Mouse (Mus musculus): Measurements from ENCODE around the gene Gcnt1. TPM values are rescaled to one million over a fixed set of nuclear protein-coding genes. Genes with fewer than 3 reads are reported as not detected.

Gene Gcnt1
- polyA plus RNA-seq, 1 experiment: 1.9 TPM

- Histone ChIP-seq H3K4me1 (ENCODE audit: control insufficient read depth, insufficient read depth, low read length) (no peaks in the 10 kb centered on the region), H3K27ac (ENCODE audit: insufficient read depth, low read length) (no peak overlapping the region), H3K4me3 (ENCODE audit: insufficient read depth, low read length) (peak overlapping the region; percentile 23)
- TF ChIP-seq POLR2A (IDR thresholded peaks at IDR 0.05; ENCODE audit: extremely low read depth, insufficient read depth, low read length) (no peak), CTCF (IDR thresholded peaks at IDR 0.05; ENCODE audit: extremely low read depth, insufficient read depth, low read length) (no peak)
These were observed 16.4 kb downstream of the Gcnt1 start for GRCm38 (mm10) chr19:17355950-17356867.

DNA sequence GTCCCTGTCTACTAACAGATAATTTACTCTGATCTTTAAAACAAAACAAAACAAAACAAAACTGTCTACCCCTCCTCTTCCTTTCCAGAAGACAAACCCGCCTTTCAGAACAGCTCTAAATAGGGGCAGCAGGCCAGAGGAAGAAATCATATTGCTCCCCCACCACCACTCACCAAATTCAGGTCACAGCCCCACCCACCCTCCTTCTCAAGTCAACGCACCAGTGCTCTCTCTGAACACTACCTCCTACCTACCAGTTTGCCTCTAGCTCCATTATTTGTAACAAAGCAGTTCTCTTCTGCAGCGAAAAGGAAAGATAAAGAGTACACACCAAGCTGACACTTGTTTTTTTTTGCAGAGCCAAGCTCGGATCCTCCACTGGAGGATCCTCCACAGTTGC is 17.3 kb downstream of the Gcnt1 start:
- no peak overlapping the region for H3K27ac ChIP-seq (ENCODE audit: insufficient read depth, low read length)
- H3K4me3 ChIP-seq (ENCODE audit: insufficient read depth, low read length): no peak overlapping the region
- no peak for TF ChIP-seq CTCF (IDR thresholded peaks at IDR 0.05; ENCODE audit: extremely low read depth, insufficient read depth, low read length)
- TF ChIP-seq POLR2A (IDR thresholded peaks at IDR 0.05; ENCODE audit: extremely low read depth, insufficient read depth, low read length): no peak
- H3K4me1 ChIP-seq (ENCODE audit: control insufficient read depth, insufficient read depth, low read length): no peaks in the 10 kb centered on the region

- Histone ChIP-seq H3K27ac (ENCODE audit: insufficient read depth, low read length) (no peak overlapping the region), H3K4me1 (ENCODE audit: control insufficient read depth, insufficient read depth, low read length) (no peaks in the 10 kb centered on the region), H3K4me3 (ENCODE audit: insufficient read depth, low read length) (no peak overlapping the region)
- TF ChIP-seq CTCF (IDR thresholded peaks at IDR 0.05; ENCODE audit: extremely low read depth, insufficient read depth, low read length) (no peak), POLR2A (IDR thresholded peaks at IDR 0.05; ENCODE audit: extremely low read depth, insufficient read depth, low read length) (no peak)
These were observed 17.8 kb downstream of the Gcnt1 start for GRCm38 (mm10) chr19:17354797-17355196.

DNA sequence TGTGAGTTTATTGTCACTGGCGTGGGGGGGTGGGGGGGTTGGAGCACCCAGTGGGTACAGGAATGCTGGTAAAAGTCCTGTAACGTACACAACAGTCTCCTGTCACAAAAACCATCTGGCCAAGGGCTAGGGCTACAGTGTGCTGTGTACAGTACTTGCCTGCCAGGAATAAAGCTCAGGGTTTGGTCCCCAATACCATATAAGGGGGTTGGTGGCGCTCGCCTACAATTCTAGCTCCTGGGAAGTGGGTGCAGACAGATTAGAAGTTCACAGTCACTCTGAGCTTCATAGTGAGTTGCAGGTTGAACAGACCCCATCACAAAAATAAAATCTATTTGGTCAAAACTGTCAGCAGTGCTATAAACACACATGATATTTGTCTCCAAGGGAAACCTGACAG is 18.3 kb downstream of the Gcnt1 start:
- no peak for TF ChIP-seq POLR2A (IDR thresholded peaks at IDR 0.05; ENCODE audit: extremely low read depth, insufficient read depth, low read length)
- TF ChIP-seq CTCF (IDR thresholded peaks at IDR 0.05; ENCODE audit: extremely low read depth, insufficient read depth, low read length): no peak
- Histone ChIP-seq H3K4me1 (ENCODE audit: control insufficient read depth, insufficient read depth, low read length) (no peaks in the 10 kb centered on the region), H3K27ac (ENCODE audit: insufficient read depth, low read length) (no peak overlapping the region), H3K4me3 (ENCODE audit: insufficient read depth, low read length) (no peak overlapping the region)

DNA sequence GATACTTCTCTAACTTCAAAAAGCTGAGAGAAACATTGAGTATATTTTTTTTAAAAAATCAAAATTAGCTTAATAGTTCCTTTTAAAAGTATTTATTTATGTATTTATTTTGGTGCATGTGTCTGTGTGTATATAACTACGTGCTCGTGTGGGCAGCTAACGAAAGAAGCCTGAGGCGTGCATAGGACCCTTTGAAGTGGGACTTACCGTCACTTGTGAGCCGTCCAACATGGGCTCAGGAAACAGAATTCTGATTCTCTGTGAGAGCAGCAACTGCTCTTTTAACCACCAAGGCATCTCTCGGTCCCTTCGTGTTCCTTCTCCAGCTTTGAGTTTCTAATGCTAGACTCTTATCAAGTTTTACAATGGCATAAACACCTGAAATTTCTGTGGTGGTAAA is 18.9 kb downstream of the Gcnt1 start:
- no peak for TF ChIP-seq CTCF (IDR thresholded peaks at IDR 0.05; ENCODE audit: extremely low read depth, insufficient read depth, low read length)
- no peak for TF ChIP-seq POLR2A (IDR thresholded peaks at IDR 0.05; ENCODE audit: extremely low read depth, insufficient read depth, low read length)
- Histone ChIP-seq H3K4me1 (ENCODE audit: control insufficient read depth, insufficient read depth, low read length) (no peaks in the 10 kb centered on the region), H3K27ac (ENCODE audit: insufficient read depth, low read length) (no peak overlapping the region), H3K4me3 (ENCODE audit: insufficient read depth, low read length) (no peak overlapping the region)

DNA sequence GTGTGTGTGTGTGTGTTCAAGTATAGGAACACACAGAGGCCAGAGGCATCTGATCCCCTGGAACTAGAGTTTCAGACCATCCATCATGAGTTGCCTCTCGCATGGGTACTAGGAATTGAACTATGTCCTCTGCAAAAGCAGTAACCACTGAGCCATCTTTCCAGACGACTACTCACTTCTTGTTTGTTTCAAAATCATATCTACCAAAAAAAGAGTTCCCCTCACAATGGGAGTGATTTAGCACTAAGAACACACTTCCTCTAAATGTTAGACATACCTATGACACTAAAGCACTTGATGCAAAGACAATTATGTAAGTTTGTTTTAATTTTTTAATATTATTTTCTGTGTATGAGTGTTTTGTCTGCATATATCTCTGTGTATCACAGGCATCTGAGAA is 24.8 kb downstream of the Gcnt1 start:
- no peak overlapping the region for H3K4me3 ChIP-seq (ENCODE audit: insufficient read depth, low read length)
- no peaks in the 10 kb centered on the region for H3K4me1 ChIP-seq (ENCODE audit: control insufficient read depth, insufficient read depth, low read length)
- H3K27ac ChIP-seq (ENCODE audit: insufficient read depth, low read length): no peak overlapping the region
- TF ChIP-seq POLR2A (IDR thresholded peaks at IDR 0.05; ENCODE audit: extremely low read depth, insufficient read depth, low read length): no peak
- TF ChIP-seq CTCF (IDR thresholded peaks at IDR 0.05; ENCODE audit: extremely low read depth, insufficient read depth, low read length): no peak

DNA sequence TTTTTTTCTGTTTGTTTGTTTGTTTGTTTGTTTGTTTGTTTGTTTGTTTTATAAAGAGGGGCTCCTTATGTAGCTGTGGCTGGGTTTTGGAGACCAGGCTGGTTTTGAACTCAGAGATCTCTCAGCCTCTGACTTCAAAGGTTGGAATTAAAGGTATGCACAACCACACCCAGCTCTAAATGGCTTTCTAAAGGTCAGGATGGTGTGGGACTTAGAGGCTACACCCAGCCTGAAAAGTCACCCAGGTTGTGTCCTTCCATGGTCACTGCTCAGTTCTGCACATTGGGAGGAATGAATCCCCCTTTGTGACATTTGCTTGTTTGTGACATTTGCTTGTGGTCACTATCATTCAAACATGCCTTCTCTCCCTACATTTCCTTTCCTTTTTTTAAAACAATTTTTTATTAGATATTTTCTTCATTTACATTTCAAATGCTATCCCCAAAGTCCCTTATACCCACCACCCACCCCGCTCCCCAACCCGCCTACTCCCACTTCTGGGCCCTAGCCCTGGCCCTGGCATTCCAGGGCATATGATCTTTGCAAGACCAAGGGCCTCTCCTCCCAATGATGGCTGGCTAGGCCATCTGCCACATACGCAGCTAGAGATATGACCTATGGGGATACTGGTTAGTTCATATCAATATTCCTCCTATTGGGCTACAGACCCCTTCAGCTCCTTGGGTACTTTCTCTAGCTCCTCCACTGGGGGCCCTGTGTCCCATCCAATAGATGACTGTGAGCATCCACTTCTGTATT is 25.7 kb downstream of the Gcnt1 start:
- H3K4me1 ChIP-seq (ENCODE audit: control insufficient read depth, insufficient read depth, low read length): no peaks in the 10 kb centered on the region
- no peak overlapping the region for H3K27ac ChIP-seq (ENCODE audit: insufficient read depth, low read length)
- no peak overlapping the region for H3K4me3 ChIP-seq (ENCODE audit: insufficient read depth, low read length)
- TF ChIP-seq POLR2A (IDR thresholded peaks at IDR 0.05; ENCODE audit: extremely low read depth, insufficient read depth, low read length) (no peak), CTCF (IDR thresholded peaks at IDR 0.05; ENCODE audit: extremely low read depth, insufficient read depth, low read length) (no peak)

DNA sequence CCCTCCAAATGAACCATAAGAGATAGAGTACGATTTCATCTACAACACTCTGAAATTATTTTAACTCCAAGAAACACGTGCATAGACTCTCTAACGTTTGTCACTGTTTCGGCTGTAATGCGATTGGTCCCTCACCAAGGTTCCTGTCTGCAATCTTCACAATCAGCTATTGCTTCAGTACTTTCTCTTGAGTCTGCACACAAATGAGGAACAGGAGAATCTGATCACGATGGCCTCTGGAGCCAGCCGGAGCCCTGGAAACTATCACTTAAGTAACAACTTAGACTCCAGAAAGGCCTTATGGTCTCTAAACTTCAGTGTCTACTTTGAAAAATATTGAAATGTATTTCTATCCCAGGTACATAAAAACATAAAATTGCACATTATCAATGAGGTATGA is 27.8 kb downstream of the Gcnt1 start:
- Histone ChIP-seq H3K4me1 (ENCODE audit: control insufficient read depth, insufficient read depth, low read length) (no peaks in the 10 kb centered on the region), H3K27ac (ENCODE audit: insufficient read depth, low read length) (no peak overlapping the region), H3K4me3 (ENCODE audit: insufficient read depth, low read length) (no peak overlapping the region)
- TF ChIP-seq CTCF (IDR thresholded peaks at IDR 0.05; ENCODE audit: extremely low read depth, insufficient read depth, low read length) (no peak), POLR2A (IDR thresholded peaks at IDR 0.05; ENCODE audit: extremely low read depth, insufficient read depth, low read length) (no peak)

GRCm38 (mm10) chr19:17339563-17339962 is 33.1 kb downstream of the Gcnt1 start:
- Histone ChIP-seq H3K27ac (ENCODE audit: insufficient read depth, low read length) (no peak overlapping the region), H3K4me3 (ENCODE audit: insufficient read depth, low read length) (no peak overlapping the region), H3K4me1 (ENCODE audit: control insufficient read depth, insufficient read depth, low read length) (no peaks in the 10 kb centered on the region)
- TF ChIP-seq POLR2A (IDR thresholded peaks at IDR 0.05; ENCODE audit: extremely low read depth, insufficient read depth, low read length) (no peak), CTCF (IDR thresholded peaks at IDR 0.05; ENCODE audit: extremely low read depth, insufficient read depth, low read length) (no peak)
